Mouse (Mus musculus): Measurements from ENCODE around the gene Ppp2r5e. TPM values are rescaled to one million over a fixed set of nuclear protein-coding genes. Genes with fewer than 3 reads are reported as not detected.

The Ppp2r5e gene
- polyA plus RNA-seq, 1 experiment from 2014 or later, result 13.6 TPM

DNA sequence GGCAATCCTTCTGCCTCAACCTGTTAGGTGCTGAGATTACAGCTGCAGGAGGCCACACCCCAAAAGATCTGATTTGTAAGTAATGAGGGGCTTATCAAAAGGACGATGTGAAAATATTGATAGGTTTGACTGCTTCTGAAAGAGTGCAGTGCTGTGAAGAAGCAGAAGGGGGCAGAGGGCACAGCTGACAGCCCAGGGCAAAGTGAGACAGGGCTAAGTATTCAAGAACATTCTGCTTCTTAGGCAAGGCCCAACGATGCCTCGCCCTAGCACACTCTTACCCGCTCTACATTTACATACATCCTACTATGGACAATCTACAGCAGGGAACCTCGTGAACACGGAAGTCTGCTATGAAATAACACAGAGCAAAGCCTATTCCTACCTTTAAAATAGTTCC lies 128.2 kb downstream of the Ppp2r5e start:
- DNase-seq (ENCODE audit: low spot score), result no peak

GRCm38 (mm10) chr12:75467127-75467526 lies 128.9 kb downstream of the Ppp2r5e start:
- Histone ChIP-seq H3K9ac (ENCODE audit: low read length) (no peak overlapping the region), H3K4me1 (replicated peaks; ENCODE audit: control insufficient read depth, insufficient read depth, low read length) (no peaks in the 10 kb centered on the region), H3K36me3 (ENCODE audit: control insufficient read depth, insufficient read depth, low read length) (peaks cover 51% of the 10 kb centered on the region), H3K9me3 (ENCODE audit: control insufficient read depth, low read length) (no peaks in the 10 kb centered on the region), H3K4me2 (ENCODE audit: low read length) (no peak overlapping the region), H3K4me3 (ENCODE audit: low read depth, low read length) (no peak overlapping the region), H3K27ac (ENCODE audit: low read depth) (no peak overlapping the region), H3K27me3 (replicated peaks; ENCODE audit: control insufficient read depth, insufficient read depth, low read length) (no peaks in the 10 kb centered on the region)
- DNase-seq (ENCODE audit: low spot score), result no peak
- WGBS, result 84% methylated on average over 5 of the region's 5 CpGs
- no peak for ATAC-seq (replicated peaks; ENCODE audit: low FRiP score, low TSS enrichment, low read depth)

More for the DNA sequence above, 128.2 kb downstream of the Ppp2r5e start:
- H3K9ac ChIP-seq (ENCODE audit: low read length), result no peak overlapping the region
- 80% methylated on average over 6 of the region's 6 CpGs for WGBS
- no peaks in the 10 kb centered on the region for H3K9me3 ChIP-seq (ENCODE audit: control insufficient read depth, low read length)
- H3K36me3 ChIP-seq (ENCODE audit: control insufficient read depth, insufficient read depth, low read length), result peaks cover 45% of the 10 kb centered on the region
- H3K27ac ChIP-seq (ENCODE audit: low read depth), result no peak overlapping the region
- no peaks in the 10 kb centered on the region for H3K4me1 ChIP-seq (replicated peaks; ENCODE audit: control insufficient read depth, insufficient read depth, low read length)
- H3K4me3 ChIP-seq (ENCODE audit: low read depth, low read length), result no peak overlapping the region
- ATAC-seq (replicated peaks; ENCODE audit: low FRiP score, low TSS enrichment, low read depth), result no peak
- H3K4me2 ChIP-seq (ENCODE audit: low read length), result no peak overlapping the region
- no peaks in the 10 kb centered on the region for H3K27me3 ChIP-seq (replicated peaks; ENCODE audit: control insufficient read depth, insufficient read depth, low read length)

DNA sequence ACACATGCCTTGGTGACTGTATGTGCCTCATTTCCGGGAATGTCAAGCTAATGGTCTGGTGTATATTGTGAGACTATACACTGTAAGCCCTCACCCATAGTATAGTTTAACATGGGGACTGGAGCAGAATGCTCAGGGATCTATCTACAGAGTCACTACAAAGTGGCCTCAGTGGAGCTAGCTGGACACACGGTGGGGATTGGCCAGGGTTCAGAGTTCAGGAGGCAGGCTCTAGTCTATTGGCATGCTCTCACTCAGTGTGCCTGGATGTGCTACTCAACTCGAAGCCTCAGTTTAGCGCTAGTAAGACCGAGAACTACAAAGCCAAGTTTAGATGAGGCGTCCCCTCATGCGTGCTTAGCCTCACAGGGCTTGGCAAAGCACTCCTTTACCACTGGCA lies 129.8 kb downstream of the Ppp2r5e start:
- H3K9ac ChIP-seq (ENCODE audit: low read length), result no peak overlapping the region
- H3K36me3 ChIP-seq (ENCODE audit: control insufficient read depth, insufficient read depth, low read length), result peaks cover 56% of the 10 kb centered on the region
- H3K4me2 ChIP-seq (ENCODE audit: low read length), result no peak overlapping the region
- ATAC-seq (replicated peaks; ENCODE audit: low FRiP score, low TSS enrichment, low read depth) (no peak), DNase-seq (ENCODE audit: low spot score) (no peak)
- H3K27me3 ChIP-seq (replicated peaks; ENCODE audit: control insufficient read depth, insufficient read depth, low read length), result no peaks in the 10 kb centered on the region
- H3K4me1 ChIP-seq (replicated peaks; ENCODE audit: control insufficient read depth, insufficient read depth, low read length), result no peaks in the 10 kb centered on the region
- H3K4me3 ChIP-seq (ENCODE audit: low read depth, low read length), result no peak overlapping the region
- WGBS, result 92% methylated on average over 7 of the region's 7 CpGs
- no peaks in the 10 kb centered on the region for H3K9me3 ChIP-seq (ENCODE audit: control insufficient read depth, low read length)
- no peak overlapping the region for H3K27ac ChIP-seq (ENCODE audit: low read depth)

DNA sequence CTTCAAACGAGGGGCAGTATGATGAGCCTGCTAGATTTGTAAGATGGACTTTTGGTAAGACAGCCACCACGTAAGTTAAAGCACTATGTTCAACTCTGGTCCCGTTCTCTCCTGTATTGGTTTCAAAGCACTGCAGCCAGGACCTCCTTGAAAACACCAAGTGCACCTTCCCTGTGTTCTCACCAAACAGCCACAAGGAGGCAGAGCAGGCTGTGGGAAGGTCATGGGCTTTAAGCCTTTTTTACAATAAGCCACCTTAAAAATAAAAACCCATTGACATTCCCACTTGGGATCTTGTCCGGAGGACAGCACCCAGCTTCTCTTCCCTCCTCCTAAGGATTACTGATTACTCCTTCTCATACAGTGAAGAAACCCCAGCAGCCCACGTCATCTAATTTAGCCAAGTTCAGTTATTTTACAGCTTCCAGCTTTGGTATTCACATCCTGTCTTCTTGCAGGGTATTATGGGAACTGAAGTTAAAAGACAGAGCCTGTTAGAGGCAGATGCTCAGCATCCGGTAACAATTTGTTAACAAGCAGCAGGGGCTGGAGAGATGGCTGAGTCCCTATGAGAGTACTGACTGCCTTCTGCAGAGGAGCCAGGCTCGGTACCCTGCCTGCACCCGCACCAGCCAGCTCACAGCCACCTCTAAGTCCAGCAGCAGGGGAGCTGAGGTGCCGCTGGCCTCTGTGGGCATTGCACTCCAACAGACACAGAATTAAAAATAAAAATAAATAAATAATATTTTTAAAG lies 131.9 kb downstream of the Ppp2r5e start:
- ATAC-seq (replicated peaks; ENCODE audit: low FRiP score, low TSS enrichment, low read depth), result 0 out of 2 replicates have a peak, but pooled peaks have one; percentile 40
- H3K9me3 ChIP-seq (ENCODE audit: control insufficient read depth, low read length), result no peaks in the 10 kb centered on the region
- 74% methylated on average over 9 of the region's 9 CpGs for WGBS

GRCm38 (mm10) chr12:75460561-75460960 lies 135.5 kb downstream of the Ppp2r5e start:
- no peaks in the 10 kb centered on the region for H3K4me1 ChIP-seq (replicated peaks; ENCODE audit: control insufficient read depth, insufficient read depth, low read length)
- peaks cover 71% of the 10 kb centered on the region for H3K36me3 ChIP-seq (ENCODE audit: control insufficient read depth, insufficient read depth, low read length)

More for the DNA sequence above, 131.9 kb downstream of the Ppp2r5e start:
- DNase-seq (ENCODE audit: low spot score), result peak; percentile 55
- no peak overlapping the region for H3K27ac ChIP-seq (ENCODE audit: low read depth)
- no peak overlapping the region for H3K9ac ChIP-seq (ENCODE audit: low read length)
- H3K4me1 ChIP-seq (replicated peaks; ENCODE audit: control insufficient read depth, insufficient read depth, low read length), result no peaks in the 10 kb centered on the region
- H3K27me3 ChIP-seq (replicated peaks; ENCODE audit: control insufficient read depth, insufficient read depth, low read length), result no peaks in the 10 kb centered on the region
- H3K36me3 ChIP-seq (ENCODE audit: control insufficient read depth, insufficient read depth, low read length), result peaks cover 73% of the 10 kb centered on the region
- no peak overlapping the region for H3K4me2 ChIP-seq (ENCODE audit: low read length)
- H3K4me3 ChIP-seq (ENCODE audit: low read depth, low read length), result no peak overlapping the region

DNA sequence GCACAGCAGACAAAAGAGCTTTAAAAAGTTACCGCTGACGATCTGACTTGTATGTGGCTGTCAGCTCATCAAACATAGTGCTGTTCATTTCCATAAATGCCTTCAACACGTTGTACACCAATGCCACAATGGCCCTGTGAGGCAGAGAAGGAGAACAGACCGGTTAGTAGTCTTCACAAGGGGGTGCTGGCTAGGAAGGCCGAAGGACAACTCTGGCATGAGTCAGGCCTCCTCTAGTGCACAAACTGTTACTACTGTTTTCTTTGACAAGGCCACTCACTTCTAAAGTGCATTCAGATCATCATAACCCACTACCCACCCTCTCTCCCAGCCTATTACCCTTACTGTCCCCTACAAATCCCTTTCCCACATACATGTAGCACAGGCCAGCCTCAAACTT lies 136.4 kb downstream of the Ppp2r5e start:
- H3K4me2 ChIP-seq (ENCODE audit: low read length), result no peak overlapping the region
- H3K36me3 ChIP-seq (ENCODE audit: control insufficient read depth, insufficient read depth, low read length), result peaks cover 62% of the 10 kb centered on the region
- H3K27ac ChIP-seq (ENCODE audit: low read depth), result no peak overlapping the region
- WGBS, result 91% methylated on average over 5 of the region's 5 CpGs
- no peaks in the 10 kb centered on the region for H3K27me3 ChIP-seq (replicated peaks; ENCODE audit: control insufficient read depth, insufficient read depth, low read length)
- ATAC-seq (replicated peaks; ENCODE audit: low FRiP score, low TSS enrichment, low read depth) (no peak), DNase-seq (ENCODE audit: low spot score) (no peak)
- H3K4me3 ChIP-seq (ENCODE audit: low read depth, low read length), result no peak overlapping the region
- no peak overlapping the region for H3K9ac ChIP-seq (ENCODE audit: low read length)
- H3K9me3 ChIP-seq (ENCODE audit: control insufficient read depth, low read length), result no peaks in the 10 kb centered on the region
- no peaks in the 10 kb centered on the region for H3K4me1 ChIP-seq (replicated peaks; ENCODE audit: control insufficient read depth, insufficient read depth, low read length)

More at GRCm38 (mm10) chr12:75460561-75460960, 135.5 kb downstream of the Ppp2r5e start:
- no peaks in the 10 kb centered on the region for H3K27me3 ChIP-seq (replicated peaks; ENCODE audit: control insufficient read depth, insufficient read depth, low read length)
- H3K4me2 ChIP-seq (ENCODE audit: low read length), result no peak overlapping the region
- 93% methylated on average over 5 of the region's 5 CpGs for WGBS
- H3K27ac ChIP-seq (ENCODE audit: low read depth), result no peak overlapping the region
- ATAC-seq (replicated peaks; ENCODE audit: low FRiP score, low TSS enrichment, low read depth), result no peak
- H3K4me3 ChIP-seq (ENCODE audit: low read depth, low read length), result no peak overlapping the region
- DNase-seq (ENCODE audit: low spot score), result no peak
- no peaks in the 10 kb centered on the region for H3K9me3 ChIP-seq (ENCODE audit: control insufficient read depth, low read length)
- H3K9ac ChIP-seq (ENCODE audit: low read length), result no peak overlapping the region

DNA sequence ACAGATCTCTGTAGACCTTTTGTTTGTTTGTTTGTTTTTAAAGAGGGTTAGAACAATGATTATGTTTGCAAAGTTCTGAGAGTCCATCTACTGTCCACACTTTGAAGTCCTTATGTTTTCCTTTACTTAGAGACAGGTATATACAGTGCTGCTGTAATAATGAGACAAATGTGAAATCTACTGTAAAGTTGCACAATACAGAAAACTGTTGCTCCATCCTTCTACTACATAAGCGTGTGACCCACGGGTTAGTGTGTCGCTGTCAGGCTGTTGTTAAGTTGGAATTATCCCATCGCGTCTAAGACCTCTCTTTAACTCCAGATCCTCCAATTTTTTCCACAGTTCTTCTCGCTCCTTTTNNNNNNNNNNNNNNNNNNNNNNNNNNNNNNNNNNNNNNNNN lies 142.6 kb downstream of the Ppp2r5e start:
- no peak overlapping the region for H3K4me2 ChIP-seq (ENCODE audit: low read length)
- H3K4me1 ChIP-seq (replicated peaks; ENCODE audit: control insufficient read depth, insufficient read depth, low read length), result no peaks in the 10 kb centered on the region
- 95% methylated on average over 6 of the region's 6 CpGs for WGBS
- H3K9me3 ChIP-seq (ENCODE audit: control insufficient read depth, low read length), result no peaks in the 10 kb centered on the region
- H3K27ac ChIP-seq (ENCODE audit: low read depth), result no peak overlapping the region
- H3K4me3 ChIP-seq (ENCODE audit: low read depth, low read length), result no peak overlapping the region
- no peak overlapping the region for H3K9ac ChIP-seq (ENCODE audit: low read length)
- DNase-seq (ENCODE audit: low spot score) (no peak), ATAC-seq (replicated peaks; ENCODE audit: low FRiP score, low TSS enrichment, low read depth) (no peak)
- H3K36me3 ChIP-seq (ENCODE audit: control insufficient read depth, insufficient read depth, low read length), result peaks cover 47% of the 10 kb centered on the region
- no peaks in the 10 kb centered on the region for H3K27me3 ChIP-seq (replicated peaks; ENCODE audit: control insufficient read depth, insufficient read depth, low read length)

GRCm38 (mm10) chr12:75453027-75453426 lies 143.0 kb downstream of the Ppp2r5e start:
- ATAC-seq (replicated peaks; ENCODE audit: low FRiP score, low TSS enrichment, low read depth), result no peak
- H3K36me3 ChIP-seq (ENCODE audit: control insufficient read depth, insufficient read depth, low read length), result peaks cover 43% of the 10 kb centered on the region
- H3K9ac ChIP-seq (ENCODE audit: low read length), result no peak overlapping the region
- no peaks in the 10 kb centered on the region for H3K4me1 ChIP-seq (replicated peaks; ENCODE audit: control insufficient read depth, insufficient read depth, low read length)
- no peak overlapping the region for H3K27ac ChIP-seq (ENCODE audit: low read depth)
- DNase-seq (ENCODE audit: low spot score), result no peak
- no peaks in the 10 kb centered on the region for H3K27me3 ChIP-seq (replicated peaks; ENCODE audit: control insufficient read depth, insufficient read depth, low read length)
- H3K4me2 ChIP-seq (ENCODE audit: low read length), result no peak overlapping the region
- 81% methylated on average over 4 of the region's 4 CpGs for WGBS
- H3K9me3 ChIP-seq (ENCODE audit: control insufficient read depth, low read length), result no peaks in the 10 kb centered on the region
- no peak overlapping the region for H3K4me3 ChIP-seq (ENCODE audit: low read depth, low read length)

GRCm38 (mm10) chr12:75450592-75450991 lies 145.5 kb downstream of the Ppp2r5e start:
- peaks cover 36% of the 10 kb centered on the region for H3K36me3 ChIP-seq (ENCODE audit: control insufficient read depth, insufficient read depth, low read length)
- 90% methylated on average over 8 of the region's 8 CpGs for WGBS
- no peak overlapping the region for H3K9ac ChIP-seq (ENCODE audit: low read length)
- no peaks in the 10 kb centered on the region for H3K9me3 ChIP-seq (ENCODE audit: control insufficient read depth, low read length)
- H3K27ac ChIP-seq (ENCODE audit: low read depth), result no peak overlapping the region
- no peaks in the 10 kb centered on the region for H3K4me1 ChIP-seq (replicated peaks; ENCODE audit: control insufficient read depth, insufficient read depth, low read length)
- DNase-seq (ENCODE audit: low spot score) (no peak), ATAC-seq (replicated peaks; ENCODE audit: low FRiP score, low TSS enrichment, low read depth) (no peak)
- H3K4me3 ChIP-seq (ENCODE audit: low read depth, low read length), result no peak overlapping the region
- no peaks in the 10 kb centered on the region for H3K27me3 ChIP-seq (replicated peaks; ENCODE audit: control insufficient read depth, insufficient read depth, low read length)
- H3K4me2 ChIP-seq (ENCODE audit: low read length), result no peak overlapping the region

All from intestine, embryonic 14.5 days (tissue).